Mouse (Mus musculus): ENCODE measurements at regions not wholly inside any gene's neighbourhood (a gene's known extent, or its start where the extent isn't known, plus 50 kb on each side); places are given as distances from the start of the nearest gene placed in this dataset. TPM values are rescaled to one million over a fixed set of nuclear protein-coding genes. Genes with fewer than 3 reads are reported as not detected.

GRCm38 (mm10) chr3:38538309-38538708, 53.7 kb upstream of the Ankrd50 start:
- Histone ChIP-seq H3K27ac (ENCODE audit: low read length) (no peak overlapping the region), H3K27me3 (ENCODE audit: control insufficient read depth, insufficient read depth, low read length) (no peaks in the 10 kb centered on the region), H3K9ac (ENCODE audit: low read length) (no peak overlapping the region), H3K4me2 (ENCODE audit: low read depth, low read length) (no peak overlapping the region), H3K36me3 (ENCODE audit: control insufficient read depth, insufficient read depth) (no peaks in the 10 kb centered on the region), H3K4me3 (ENCODE audit: low read length) (no peak overlapping the region), H3K4me1 (ENCODE audit: control insufficient read depth, insufficient read depth, low read length) (no peaks in the 10 kb centered on the region), H3K9me3 (replicated peaks; ENCODE audit: control insufficient read depth, low read length) (no peaks in the 10 kb centered on the region)
- no peak for ATAC-seq (replicated peaks; ENCODE audit: extremely low read depth, insufficient read depth, low FRiP score)
- WGBS = 79% methylated on average over 2 of the region's 2 CpGs

GRCm38 (mm10) chr3:38537770-38538169, 53.1 kb upstream of the Ankrd50 start:
- no peaks in the 10 kb centered on the region for H3K27me3 ChIP-seq (ENCODE audit: control insufficient read depth, insufficient read depth, low read length)
- no peak overlapping the region for H3K4me2 ChIP-seq (ENCODE audit: low read depth, low read length)
- ATAC-seq (replicated peaks; ENCODE audit: extremely low read depth, insufficient read depth, low FRiP score) = no peak
- H3K9ac ChIP-seq (ENCODE audit: low read length) = no peak overlapping the region
- H3K4me1 ChIP-seq (ENCODE audit: control insufficient read depth, insufficient read depth, low read length) = no peaks in the 10 kb centered on the region
- H3K36me3 ChIP-seq (ENCODE audit: control insufficient read depth, insufficient read depth) = no peaks in the 10 kb centered on the region
- H3K9me3 ChIP-seq (replicated peaks; ENCODE audit: control insufficient read depth, low read length) = no peaks in the 10 kb centered on the region
- H3K27ac ChIP-seq (ENCODE audit: low read length) = no peak overlapping the region
- no peak overlapping the region for H3K4me3 ChIP-seq (ENCODE audit: low read length)

Small RNAs in the stretch of these regions (microRNA-seq; reads per million reads assigned to microRNA genes)
- not detected for gene Gm24462
